Mouse (Mus musculus) liver (tissue): ENCODE results near the gene Car6.

Experiments used
- DNase-seq: peaks from one replicate; pipeline ENCODE4 v3.0.0-alpha.2; 2020; ENCODE audit warnings: mixed read lengths

The Car6 gene

DNA sequence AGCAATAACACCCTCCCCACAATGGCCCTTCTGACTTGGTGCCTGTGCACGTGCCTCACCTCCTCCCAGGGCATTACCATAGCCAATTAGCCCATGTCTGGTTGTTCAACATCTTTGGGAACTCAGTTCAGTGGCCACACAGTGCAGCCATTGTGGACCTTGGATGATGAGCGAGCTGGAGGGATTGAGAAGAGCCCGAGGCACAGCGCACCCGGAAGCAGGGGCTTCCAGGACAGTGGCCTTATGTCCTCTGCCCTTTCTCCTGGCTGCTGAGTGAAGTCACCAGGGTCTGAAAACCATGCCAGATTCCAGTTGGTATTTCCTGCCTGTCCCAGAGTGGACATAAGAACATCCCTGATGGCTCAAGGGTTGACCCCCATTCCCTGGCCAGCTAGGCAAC lies at the start of gene Car6:
Car6 (minus strand) TSS at position 101 of the 400 bp plus-strand sequence.
- DNase-seq: no peak

DNA sequence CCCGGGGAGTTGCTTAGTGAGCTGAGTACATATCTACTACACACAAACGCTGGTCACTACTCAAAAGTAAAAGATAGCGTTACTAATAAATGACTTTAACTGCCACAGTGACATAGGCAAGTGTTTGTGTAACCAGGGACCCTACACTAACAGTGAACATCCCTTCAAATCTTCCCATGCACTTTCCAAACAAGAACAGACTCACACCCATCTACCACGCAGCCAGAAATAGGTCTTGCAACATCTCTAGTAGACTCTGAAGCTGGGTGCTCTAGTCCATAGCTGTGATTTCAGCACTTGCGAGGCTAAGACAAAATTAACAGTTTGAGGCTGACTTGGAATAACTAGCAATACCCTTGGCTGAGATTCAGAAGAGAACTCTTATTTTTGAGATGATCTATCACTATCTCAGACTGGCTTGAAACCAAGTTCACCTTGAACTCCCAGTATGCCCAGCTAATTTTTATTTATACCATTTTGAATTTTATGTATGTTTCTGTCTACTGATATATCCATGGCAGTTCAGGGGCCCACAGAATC lies 48.7 kb upstream of the Car6 start:
- DNase-seq: no peak

DNA sequence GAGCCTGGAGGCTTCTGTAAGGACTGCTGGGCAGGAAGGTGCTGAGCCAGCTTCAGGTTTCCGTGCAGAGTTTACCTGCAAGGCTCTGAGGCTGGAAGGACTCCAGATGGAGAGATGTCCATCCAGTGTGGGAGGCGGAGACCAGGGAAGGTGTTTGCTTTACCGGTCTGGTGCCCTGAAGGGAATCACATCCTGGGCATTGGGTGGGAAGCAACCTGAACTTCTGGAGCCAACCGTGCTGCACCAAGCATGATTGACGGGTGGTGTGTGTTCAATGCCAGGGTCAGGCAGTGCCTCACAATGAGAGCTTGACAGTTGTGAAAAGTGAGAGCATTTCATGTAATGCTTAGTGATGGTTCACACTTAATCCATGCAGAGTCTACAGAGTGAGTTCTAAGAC lies 47.8 kb upstream of the Car6 start:
- DNase-seq: no peak

GRCm38 (mm10) chr4:150248009-150248408 lies 46.9 kb upstream of the Car6 start:
- peak; percentile 67 for DNase-seq

GRCm38 (mm10) chr4:150245876-150246275 lies 44.7 kb upstream of the Car6 start:
- no peak for DNase-seq

DNA sequence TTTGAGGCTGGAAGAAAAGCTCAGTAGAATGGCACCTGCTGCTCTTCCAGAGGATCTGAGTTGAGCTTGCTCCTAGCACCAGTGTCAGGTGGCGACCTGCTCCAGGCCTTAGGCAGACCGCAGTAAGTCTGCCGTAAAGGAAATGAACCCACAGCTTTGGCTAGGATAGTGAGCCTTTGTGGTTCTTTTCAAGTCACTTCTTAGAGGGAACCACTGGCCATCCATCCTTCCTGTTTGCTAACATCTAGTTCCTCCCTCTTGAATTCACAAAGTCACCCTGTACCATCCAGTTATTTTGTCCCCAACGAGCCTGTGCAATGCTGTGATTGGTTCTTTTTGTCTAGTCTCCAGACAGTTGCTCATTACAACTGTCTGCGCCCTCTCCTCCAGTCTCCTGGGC lies 41.6 kb upstream of the Car6 start:
- no peak for DNase-seq

- no peak for DNase-seq
These were observed 40.6 kb upstream of the Car6 start for GRCm38 (mm10) chr4:150241708-150242107.

DNA sequence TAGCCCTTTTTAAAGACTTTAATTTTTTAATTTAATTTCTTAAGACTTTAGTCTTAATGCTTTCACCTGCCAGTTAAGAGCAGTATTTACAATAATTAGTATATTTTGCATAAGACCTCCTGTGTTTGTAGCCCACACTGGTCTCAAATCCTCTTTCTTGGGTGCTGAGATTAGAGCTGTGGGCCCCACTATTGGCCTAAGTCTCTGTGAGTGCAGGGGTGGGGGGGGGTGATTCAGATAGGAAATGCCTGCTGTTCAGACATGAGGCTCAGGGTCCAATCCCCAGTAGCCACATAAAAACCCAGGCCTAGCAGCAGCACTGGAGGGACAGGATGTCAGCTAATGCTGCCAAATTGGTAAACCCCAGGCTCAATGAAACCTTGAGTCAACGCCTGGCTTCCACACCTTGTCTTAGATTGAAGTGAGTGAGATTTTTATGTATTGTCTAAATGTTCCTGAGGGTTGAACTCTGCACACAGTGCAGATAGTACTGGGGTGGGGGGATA lies 39.3 kb upstream of the Car6 start:
- no peak for DNase-seq

DNA sequence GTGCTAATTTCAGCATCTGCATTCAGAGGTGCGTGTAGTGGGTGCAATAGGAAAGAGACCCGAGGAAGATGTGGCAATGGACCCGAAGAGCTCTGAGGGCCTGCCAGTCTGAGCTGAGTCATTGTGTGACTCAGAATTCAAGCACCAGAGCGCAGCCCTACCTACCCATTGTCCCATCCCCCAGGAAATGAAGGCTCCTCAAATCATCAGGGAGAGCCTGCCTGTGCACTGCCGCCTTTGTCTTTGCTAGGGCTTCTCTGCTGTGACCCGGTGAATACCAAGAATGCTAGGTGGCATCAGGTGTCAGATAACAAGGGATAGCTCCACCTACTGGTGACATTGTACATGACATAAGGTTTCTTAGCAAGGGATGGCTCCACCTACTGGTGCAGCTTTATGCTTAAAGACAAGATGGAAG lies 38.8 kb upstream of the Car6 start:
- DNase-seq: peak; percentile 72

GRCm38 (mm10) chr4:150239503-150239902 lies 38.4 kb upstream of the Car6 start:
- DNase-seq: no peak

DNA sequence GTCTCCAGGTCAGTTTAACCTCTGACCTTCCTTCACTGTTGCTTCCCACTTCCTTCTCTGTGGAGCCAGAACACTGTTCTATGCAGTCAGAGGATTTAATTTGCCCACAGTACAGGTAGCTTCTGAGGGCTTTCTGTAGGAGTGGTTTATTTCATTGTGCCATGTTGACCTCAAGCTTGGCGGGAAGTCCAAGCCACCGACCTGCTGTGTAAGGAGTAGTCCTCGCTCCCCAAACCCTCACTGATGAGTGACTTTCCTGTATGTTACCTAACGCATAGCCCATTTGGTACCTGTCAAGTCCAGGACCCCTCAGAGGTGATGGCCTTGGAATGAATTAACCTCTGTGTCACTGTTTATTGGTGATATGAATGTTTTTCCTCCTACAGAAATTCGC lies 38.0 kb upstream of the Car6 start:
- no peak for DNase-seq

GRCm38 (mm10) chr4:150238433-150239086 lies 37.4 kb upstream of the Car6 start:
- DNase-seq: no peak

- peak; percentile 72 for DNase-seq
These were observed 36.7 kb upstream of the Car6 start for GRCm38 (mm10) chr4:150237636-150238361.

- DNase-seq: peak; percentile 98
These were observed 35.7 kb upstream of the Car6 start, which contains the start of gene Eno1 for GRCm38 (mm10) chr4:150236521-150237481. TSS of gene Eno1 (plus strand) at chr4:150236721.

DNA sequence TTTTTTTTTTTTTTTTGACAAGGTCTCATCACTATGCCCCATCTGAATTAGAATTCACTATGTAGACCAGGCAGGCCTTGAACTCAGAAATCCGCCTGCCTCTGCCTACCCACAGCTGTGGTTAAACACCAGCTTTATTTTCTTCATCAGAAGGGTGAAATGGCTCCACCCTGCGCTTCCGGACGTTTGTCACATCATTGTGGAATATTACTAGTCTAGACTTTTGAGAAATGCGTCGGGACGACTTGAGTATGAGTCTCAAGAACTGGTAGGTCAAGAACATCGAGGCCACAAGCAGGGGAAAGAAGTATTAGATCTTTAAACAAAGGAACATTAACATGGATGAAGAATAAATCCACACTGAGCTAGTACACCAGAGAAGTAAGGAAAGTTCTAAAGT lies 34.9 kb upstream of the Car6 start:
- no peak for DNase-seq

GRCm38 (mm10) chr4:150235585-150235984 lies 34.5 kb upstream of the Car6 start:
- DNase-seq: no peak

GRCm38 (mm10) chr4:150234599-150235327 lies 33.6 kb upstream of the Car6 start:
- DNase-seq: no peak

GRCm38 (mm10) chr4:150231871-150232270 lies 30.7 kb upstream of the Car6 start:
- no peak for DNase-seq

- no peak for DNase-seq
These were observed 29.6 kb upstream of the Car6 start for GRCm38 (mm10) chr4:150230460-150231407.

DNA sequence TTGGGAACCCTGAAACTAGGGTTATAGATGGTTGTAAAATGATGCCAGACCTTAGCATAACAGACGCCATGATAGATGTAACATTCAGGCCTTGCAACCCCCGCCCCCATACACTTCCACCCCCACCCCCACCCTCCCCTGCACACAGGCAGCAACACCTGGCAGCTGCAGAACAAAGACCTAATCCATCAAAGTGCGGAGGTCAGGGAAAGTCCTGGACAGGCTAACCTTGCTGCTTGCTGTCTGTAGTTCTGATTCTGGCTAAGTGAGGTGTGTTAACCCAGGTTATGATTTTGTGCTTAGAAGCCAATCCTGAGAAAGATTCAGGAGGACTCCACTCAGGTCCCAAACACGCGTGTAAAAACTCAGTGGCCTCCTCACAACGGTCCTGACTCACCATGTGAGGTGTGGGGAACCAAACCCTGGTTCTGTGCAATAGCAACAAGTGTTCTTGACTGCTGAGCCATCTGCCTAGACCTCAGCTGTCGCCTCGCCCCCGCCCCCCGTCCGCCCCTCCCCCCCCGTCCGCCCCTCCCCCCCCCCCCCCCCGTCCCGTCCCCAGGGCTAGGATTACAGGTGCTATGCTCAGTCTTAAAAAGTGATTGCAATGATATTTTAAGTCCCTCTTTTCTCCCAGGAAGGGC lies 28.7 kb upstream of the Car6 start:
- DNase-seq: no peak
